Mouse (Mus musculus) Patski (cell line): ENCODE results near the gene Msi1. TPM values are rescaled to one million over a fixed set of nuclear protein-coding genes. Genes with fewer than 3 reads are reported as not detected.

Experiments
- ATAC-seq: fragments of 100-300 bp; one replicate; pipeline ENCODE4 v1.8.0; 2021
- CTCF ChIA-PET: fragments of 350-600 bp; sonication (Branson Sonifier 250); formaldehyde crosslinking; loops from one replicate; lab custom pipeline; 2022; ENCODE audit warnings: inconsistent platforms; lab: Charles Lee
- POLR2A ChIA-PET: fragments of 350-600 bp; sonication (Branson Sonifier 250); formaldehyde crosslinking; loops from one replicate; lab custom pipeline; 2022; ENCODE audit warnings: antibody characterized with exemption, inconsistent platforms; lab: Charles Lee
- DNase-seq: peaks from one replicate; pipeline ENCODE4 v3.0.0-alpha.2; 2011; ENCODE audit warnings: low read depth, low spot score
- H3K27me3 ChIP-seq: fragments of 371-371 bp; one replicate; pipeline ENCODE4 v1.5.1; 2021
- CTCF ChIP-seq: fragments of 100-300 bp; IDR thresholded peaks from one replicate; pipeline ENCODE4 v1.5.1; 2021
- in situ Hi-C: fragments of 300-500 bp; cut with MboI; formaldehyde crosslinking; loops from 3 replicates; pipeline ENCODE4 v1.11.1; 2018; ENCODE audit warnings: low pct_unique_long_range_greater_than_20kb, mixed read lengths
- polyA plus RNA-seq: library from polyadenylated mRNA; unstranded; gene quantifications from one replicate; pipeline ENCODE4 v1.2.3, GENCODE M21; 2021

The Msi1 gene
- polyA plus RNA-seq, 1 experiment from 2014 or later: 22.2 TPM

DNA sequence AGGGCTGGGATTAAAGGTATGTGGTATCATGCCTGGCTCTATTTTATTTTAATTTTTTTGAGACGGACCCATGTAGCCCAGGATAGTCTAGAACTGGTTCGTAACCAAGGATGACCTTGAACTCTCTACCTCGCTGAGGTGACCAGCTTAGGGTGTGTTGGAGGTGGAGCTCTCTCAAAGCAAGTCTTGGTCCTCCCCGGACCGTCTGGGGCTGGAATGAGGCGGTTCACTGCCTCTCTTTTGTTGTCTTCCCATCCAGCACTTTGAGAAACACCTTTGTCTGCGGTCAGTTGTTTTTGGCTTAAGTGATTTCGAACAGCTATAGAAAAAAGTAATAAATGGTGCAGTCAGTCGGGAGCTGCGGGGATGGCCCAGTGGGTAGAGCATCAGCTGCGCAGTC lies 14.7 kb downstream of the Msi1 start:
- no peaks in the 10 kb centered on the region for H3K27me3 ChIP-seq
- DNase-seq: no peak
- no peak for ATAC-seq
- no peak for TF ChIP-seq CTCF
- ChIA-PET POLR2A (interaction anchor here (0.6 kb wide), 1 partner anchor 37 kb away, joined by 3 read pairs; no protein-coding TSS in a partner anchor), CTCF (interaction anchor here (0.9 to 1.6 kb wide), 3 partner anchors 9 to 38 kb away, joined by 3 to 6 read pairs (median 4); no protein-coding TSS in a partner anchor)
- in situ Hi-C loops: loop anchor here (5.0 kb wide), 1 partner anchor 87 kb away; no protein-coding TSS in a partner anchor

- no peaks in the 10 kb centered on the region for H3K27me3 ChIP-seq
- ATAC-seq: no peak
- ChIA-PET POLR2A (no interaction called here), CTCF (no interaction called here)
- in situ Hi-C loops: no loop called here
- TF ChIP-seq CTCF: no peak
- DNase-seq: no peak
Measured at GRCm38 (mm10) chr5:115447108-115447507, 17.7 kb downstream of the Msi1 start.

GRCm38 (mm10) chr5:115449247-115449646 lies 19.8 kb downstream of the Msi1 start:
- TF ChIP-seq CTCF: no peak
- ChIA-PET CTCF (interaction anchor here (1.1 kb wide), 1 partner anchor 18 kb away, joined by 4 read pairs; no protein-coding TSS in a partner anchor), POLR2A (interaction anchor here (0.6 kb wide), 1 partner anchor 97 kb away, joined by 3 read pairs; no protein-coding TSS in a partner anchor)
- H3K27me3 ChIP-seq: no peaks in the 10 kb centered on the region
- no peak for ATAC-seq
- DNase-seq: no peak
- in situ Hi-C loops: no loop called here

GRCm38 (mm10) chr5:115450410-115451317 lies 21.3 kb downstream of the Msi1 start:
- no peak for TF ChIP-seq CTCF
- DNase-seq: no peak
- in situ Hi-C loops: no loop called here
- no peaks in the 10 kb centered on the region for H3K27me3 ChIP-seq
- no peak for ATAC-seq
- POLR2A ChIA-PET: no interaction called here
- CTCF ChIA-PET: no interaction called here

GRCm38 (mm10) chr5:115454422-115455090 lies 25.2 kb downstream of the Msi1 start:
- POLR2A ChIA-PET: no interaction called here
- no peaks in the 10 kb centered on the region for H3K27me3 ChIP-seq
- CTCF ChIA-PET: no interaction called here
- DNase-seq: no peak
- in situ Hi-C loops: no loop called here
- no peak for ATAC-seq
- no peak for TF ChIP-seq CTCF

DNA sequence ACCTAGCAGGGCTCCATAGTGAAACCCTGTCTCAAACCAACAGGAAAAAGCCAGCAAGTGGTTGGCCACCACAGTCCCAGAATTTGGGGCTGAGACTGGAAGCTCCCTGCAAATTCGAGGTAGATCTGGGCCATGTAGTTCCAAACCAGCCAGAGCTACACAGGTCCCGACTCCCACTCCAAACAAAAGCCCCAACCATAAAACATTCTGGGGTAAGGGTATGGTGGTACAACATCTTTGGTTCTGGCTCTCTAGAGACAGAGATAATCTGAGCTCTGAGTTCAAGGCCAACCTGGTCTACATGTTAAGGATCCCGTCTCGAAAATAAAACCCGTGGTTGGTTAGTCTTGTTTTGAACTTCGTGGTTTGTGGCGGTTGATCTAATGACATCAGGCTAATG lies 26.4 kb downstream of the Msi1 start:
- in situ Hi-C loops: no loop called here
- ChIA-PET POLR2A (no interaction called here), CTCF (no interaction called here)
- ATAC-seq (no peak), DNase-seq (no peak)
- H3K27me3 ChIP-seq: no peaks in the 10 kb centered on the region
- TF ChIP-seq CTCF: no peak

DNA sequence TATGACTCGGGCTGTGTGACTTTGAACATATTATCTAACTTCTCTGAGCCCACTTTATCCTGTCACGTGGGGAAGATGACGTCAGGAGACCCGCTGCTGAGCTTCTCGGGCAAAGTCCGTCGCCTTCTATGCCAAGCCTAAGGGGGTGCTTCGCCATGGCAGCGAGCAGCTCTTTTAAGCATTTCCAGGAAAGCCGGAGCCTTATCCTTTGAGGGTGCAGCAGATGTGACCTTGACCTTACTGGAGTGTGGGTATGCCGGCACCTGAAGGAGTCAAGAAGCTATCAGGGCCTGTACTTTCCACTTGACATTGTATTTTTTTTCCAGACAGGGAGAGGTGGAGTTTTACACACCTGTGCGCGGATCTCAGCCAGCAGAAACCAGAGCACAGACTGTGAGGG lies 29.5 kb downstream of the Msi1 start:
- H3K27me3 ChIP-seq: no peaks in the 10 kb centered on the region
- no peak for ATAC-seq
- TF ChIP-seq CTCF: no peak
- DNase-seq: no peak
- in situ Hi-C loops: no loop called here
- CTCF ChIA-PET: interaction anchor here (1.1 to 2.0 kb wide), 2 partner anchors 12 to 14 kb away, joined by 3 to 7 read pairs; no protein-coding TSS in a partner anchor
- POLR2A ChIA-PET: no interaction called here

GRCm38 (mm10) chr5:115464408-115465115 lies 35.2 kb downstream of the Msi1 start:
- in situ Hi-C loops: no loop called here
- no peaks in the 10 kb centered on the region for H3K27me3 ChIP-seq
- ATAC-seq (no peak), DNase-seq (no peak)
- no peak for TF ChIP-seq CTCF
- CTCF ChIA-PET: interaction anchor here (1.0 kb wide), 1 partner anchor 10 kb away, joined by 3 read pairs; no protein-coding TSS in a partner anchor
- POLR2A ChIA-PET: no interaction called here

GRCm38 (mm10) chr5:115465642-115466420 lies 36.4 kb downstream of the Msi1 start, which contains the start of gene Pla2g1b:
Gene Pla2g1b (plus strand): TSS chr5:115466262.
- ChIA-PET CTCF (no interaction called here), POLR2A (interaction anchor here (0.6 kb wide), 1 partner anchor 13 kb away, joined by 3 read pairs; no protein-coding TSS in a partner anchor)
- no peaks in the 10 kb centered on the region for H3K27me3 ChIP-seq
- DNase-seq (no peak), ATAC-seq (no peak)
- peak; percentile 62 for TF ChIP-seq CTCF
- in situ Hi-C loops: no loop called here

- TF ChIP-seq CTCF: no peak
- H3K27me3 ChIP-seq: no peaks in the 10 kb centered on the region
- in situ Hi-C loops: no loop called here
- POLR2A ChIA-PET: no interaction called here
- CTCF ChIA-PET: no interaction called here
- no peak for DNase-seq
- no peak for ATAC-seq
Measured at GRCm38 (mm10) chr5:115469791-115470190, 40.4 kb downstream of the Msi1 start.
